Mouse (Mus musculus) colon, adult 2 months (tissue): ENCODE results near the gene Gng3. TPM values are rescaled to one million over a fixed set of nuclear protein-coding genes. Genes with fewer than 3 reads are reported as not detected.

Source experiments
- polyA plus RNA-seq: library from polyadenylated mRNA; depleted of rRNA; stranded (reverse); fragments of >200 nt; gene quantifications from 2 replicates; pipeline ENCODE4 v1.2.3, GENCODE M21; 2012; rRNA removed

Gene Gng3
- polyA plus RNA-seq = 2.1 and 2.8 TPM in 2 replicates

GRCm38 (mm10) chr19:8839103-8839907, at the start of gene Gng3:
Gene Gng3 (minus strand): TSS chr19:8839194.

GRCm38 (mm10) chr19:8883616-8884015, 44.6 kb upstream of the Gng3 start, which contains the start of the genes Lbhd1 and Gm49403:
Gene Lbhd1 (plus strand): TSS chr19:8883732.
Gene Gm49403 (plus strand): TSS chr19:8883930.

GRCm38 (mm10) chr19:8880311-8881033, 41.5 kb upstream of the Gng3 start, which contains the start of gene Uqcc3:
Gene Uqcc3 (minus strand): TSS chr19:8880923.

GRCm38 (mm10) chr19:8871267-8872186, 32.5 kb upstream of the Gng3 start, which contains the start of gene Ubxn1:
Gene Ubxn1 (plus strand): TSS chr19:8871496.

GRCm38 (mm10) chr19:8850402-8850901, 11.5 kb upstream of the Gng3 start, which contains the start of gene Lrrn4cl:
Gene Lrrn4cl (plus strand): TSS chr19:8850768.

GRCm38 (mm10) chr19:8837251-8837791, 1.7 kb downstream of the Gng3 start, which contains the start of gene Bscl2:
Gene Bscl2 (plus strand): TSS chr19:8837467.

GRCm38 (mm10) chr19:8829660-8830059, 9.3 kb downstream of the Gng3 start, which contains the start of gene AC129217.1:
Gene AC129217.1 (plus strand): TSS chr19:8829773.

GRCm38 (mm10) chr19:8819596-8820423, 19.2 kb downstream of the Gng3 start, which contains the start of gene Hnrnpul2:
Gene Hnrnpul2 (plus strand): TSS chr19:8820010.

GRCm38 (mm10) chr19:8818801-8819595, 20.0 kb downstream of the Gng3 start, which contains the start of gene Ttc9c:
Gene Ttc9c (minus strand): TSS chr19:8819333.

GRCm38 (mm10) chr19:8802130-8802821, 36.7 kb downstream of the Gng3 start, which contains the start of gene Zbtb3:
Gene Zbtb3 (plus strand): TSS chr19:8802555.

GRCm38 (mm10) chr19:8798264-8798946, 40.6 kb downstream of the Gng3 start, which contains the start of gene Polr2g:
Gene Polr2g (minus strand): TSS chr19:8798577.

Other genes starting within 250 kb of the Gng3 start
- not detected in 2 replicates for gene Slc22a8, start 247.9 kb downstream of the Gng3 start, polyA plus RNA-seq
- gene Slc22a6, start 221.2 kb downstream of the Gng3 start, polyA plus RNA-seq = not detected in 2 replicates
- 8.6 and 12.4 TPM in 2 replicates for gene Chrm1, start 175.4 kb downstream of the Gng3 start, polyA plus RNA-seq
- gene Slc3a2, start 115.8 kb downstream of the Gng3 start, polyA plus RNA-seq = 77.3 and 84.0 TPM in 2 replicates
- 23.1 and 24.6 TPM in 2 replicates for gene Wdr74, start 103.4 kb downstream of the Gng3 start, polyA plus RNA-seq
- gene 1700092M07Rik, start 98.5 kb downstream of the Gng3 start, polyA plus RNA-seq = not detected in 2 replicates
- 76.8 and 84.3 TPM in 2 replicates for gene Stx5a, start 97.8 kb downstream of the Gng3 start, polyA plus RNA-seq
- 46.2 and 48.5 TPM in 2 replicates for gene Nxf1, start 82.1 kb downstream of the Gng3 start, polyA plus RNA-seq
- 138 and 175 TPM in 2 replicates for gene Tmem223, start 68.2 kb downstream of the Gng3 start, polyA plus RNA-seq
- 72.7 and 126 TPM in 2 replicates for gene Tmem179b, start 64.7 kb downstream of the Gng3 start, polyA plus RNA-seq
- 9.5 and 9.9 TPM in 2 replicates for gene Taf6l, start 52.8 kb downstream of the Gng3 start, polyA plus RNA-seq
- gene Polr2g, start 40.6 kb downstream of the Gng3 start, polyA plus RNA-seq = 17.4 and 20.0 TPM in 2 replicates
- 1.6 and 1.9 TPM in 2 replicates for gene Zbtb3, start 36.6 kb downstream of the Gng3 start, polyA plus RNA-seq
- gene Ttc9c, start 19.9 kb downstream of the Gng3 start, polyA plus RNA-seq = 9.8 and 12.1 TPM in 2 replicates
- 23.2 and 24.4 TPM in 2 replicates for gene Hnrnpul2, start 19.2 kb downstream of the Gng3 start, polyA plus RNA-seq
- 2.4 and 6.1 TPM in 2 replicates for gene AC129217.1, start 9.4 kb downstream of the Gng3 start, polyA plus RNA-seq
- gene Bscl2, start 1.7 kb downstream of the Gng3 start, polyA plus RNA-seq = 125 and 157 TPM in 2 replicates
- gene Lrrn4cl, start 11.6 kb upstream of the Gng3 start, polyA plus RNA-seq = 1.5 and 3.0 TPM in 2 replicates
- 113 and 124 TPM in 2 replicates for gene Ubxn1, start 32.3 kb upstream of the Gng3 start, polyA plus RNA-seq
- 24.9 and 27.0 TPM in 2 replicates for gene Uqcc3, start 41.7 kb upstream of the Gng3 start, polyA plus RNA-seq
- 0.76 and 1.1 TPM in 2 replicates for gene Lbhd1, start 44.5 kb upstream of the Gng3 start, polyA plus RNA-seq
- gene Gm49403, start 44.7 kb upstream of the Gng3 start, polyA plus RNA-seq = not detected in 2 replicates
- 9.0 and 12.8 TPM in 2 replicates for gene 1810009A15Rik, start 49.7 kb upstream of the Gng3 start, polyA plus RNA-seq
- gene Gm49416, start 49.7 kb upstream of the Gng3 start, polyA plus RNA-seq = not detected in 2 replicates
- 24.4 and 26.7 TPM in 2 replicates for gene Ints5, start 53.8 kb upstream of the Gng3 start, polyA plus RNA-seq
- gene Ganab, start 58.9 kb upstream of the Gng3 start, polyA plus RNA-seq = 94.0 and 114 TPM in 2 replicates
- gene B3gat3, start 81.2 kb upstream of the Gng3 start, polyA plus RNA-seq = 114 and 123 TPM in 2 replicates
- gene Rom1, start 90.2 kb upstream of the Gng3 start, polyA plus RNA-seq = 11.4 and 12.6 TPM in 2 replicates
- 34.6 and 42.8 TPM in 2 replicates for gene Eml3, start 90.4 kb upstream of the Gng3 start, polyA plus RNA-seq
- gene Mta2, start 102.7 kb upstream of the Gng3 start, polyA plus RNA-seq = 17.1 and 24.9 TPM in 2 replicates
- 14.7 and 16.6 TPM in 2 replicates for gene Tut1, start 114.7 kb upstream of the Gng3 start, polyA plus RNA-seq
- 172 and 210 TPM in 2 replicates for gene Eef1g, start 127.8 kb upstream of the Gng3 start, polyA plus RNA-seq
- gene Ahnak, start 150.1 kb upstream of the Gng3 start, polyA plus RNA-seq = 26.2 and 29.7 TPM in 2 replicates
- gene Scgb1a1, start 248.8 kb upstream of the Gng3 start, polyA plus RNA-seq = 1.9 and 2.4 TPM in 2 replicates